Comparison of ENCODE assay signal across 16 mouse cellular contexts in genomic region chr9:43541234-43541633, GRCm38 (mm10).
DNase-seq lines count a peak whose midpoint lies in the region; ATAC-seq and TF ChIP-seq lines count a peak whose summit lies in the region.
"Had no signal": no experiment of that assay in that cellular context is flagged by ENCODE, and none has a peak within 500 bp of the region (broad histone marks: within the 10 kb centered on the region; RNA-seq: fewer than 3 reads in every experiment).

No protein-coding gene starts in this region.

- 50% methylated on average over 8 of the region's 8 CpGs for WGBS in heart, adult 2 months
- 68% methylated on average over 8 of the region's 8 CpGs for WGBS in heart, embryonic 12.5 days

- no peak overlapping the region for H3K4me2 ChIP-seq in heart, embryonic 12.5 days
- H3K4me2 ChIP-seq: forebrain, embryonic 12.5 days; hindbrain, embryonic 13.5 days; liver, embryonic 11.5 days; neural tube, embryonic 12.5 days had no signal

- H3K36me3 ChIP-seq in heart, adult 2 months (ENCODE audit: control insufficient read depth, insufficient read depth, low read length): no peaks in the 10 kb centered on the region
- no peaks in the 10 kb centered on the region for H3K36me3 ChIP-seq in heart, embryonic 12.5 days
- H3K36me3 ChIP-seq: forebrain, embryonic 12.5 days; hindbrain, embryonic 13.5 days; neural tube, embryonic 12.5 days had no signal

- H3K79me2 ChIP-seq in heart, adult 2 months (replicated peaks; ENCODE audit: control insufficient read depth, insufficient read depth, low read length): no peaks in the 10 kb centered on the region

- ATAC-seq in heart, embryonic 12.5 days (ENCODE audit: insufficient number of reproducible peaks, low FRiP score): no peak
- ATAC-seq in inflammation-experienced regulatory T-cells, adult 6 months: no peak
- ATAC-seq: intestine, postnatal 0 days had no signal

- peaks cover 4% of the 10 kb centered on the region; the same call in 1 of the 2 replicates for H3K4me1 ChIP-seq in heart, adult 2 months (ENCODE audit: control insufficient read depth, insufficient read depth, low read length)
- H3K4me1 ChIP-seq in heart, embryonic 12.5 days (replicated peaks): peaks cover 9% of the 10 kb centered on the region
- H3K4me1 ChIP-seq: neural tube, embryonic 12.5 days had no signal

- no peak for TF ChIP-seq CTCF in heart, adult 2 months (IDR thresholded peaks at IDR 0.05)

- H3K27ac ChIP-seq in heart, adult 2 months: no peak overlapping the region
- no peak overlapping the region for H3K27ac ChIP-seq in heart, embryonic 12.5 days (ENCODE audit: poor library complexity, severe bottlenecking)
- H3K27ac ChIP-seq: forebrain, embryonic 12.5 days; hindbrain, embryonic 13.5 days; neural tube, embryonic 12.5 days had no signal

- H3K4me3 ChIP-seq in heart, adult 2 months: no peak overlapping the region
- H3K4me3 ChIP-seq in heart, embryonic 12.5 days: no peak overlapping the region
- H3K4me3 ChIP-seq: forebrain, embryonic 12.5 days; hindbrain, embryonic 13.5 days; neural tube, embryonic 12.5 days had no signal

- H3K9ac ChIP-seq in heart, adult 2 months (ENCODE audit: low read depth, low read length): no peak overlapping the region
- H3K9ac ChIP-seq in heart, embryonic 12.5 days: no peak overlapping the region
- H3K9ac ChIP-seq: forebrain, embryonic 12.5 days; hindbrain, embryonic 13.5 days; neural tube, embryonic 12.5 days had no signal

- H3K27me3 ChIP-seq in heart, adult 2 months (ENCODE audit: control insufficient read depth, insufficient read depth, low read length): no peaks in the 10 kb centered on the region
- no peaks in the 10 kb centered on the region for H3K27me3 ChIP-seq in heart, embryonic 12.5 days (replicated peaks)
- H3K27me3 ChIP-seq: forebrain, embryonic 12.5 days; hindbrain, embryonic 13.5 days; neural tube, embryonic 12.5 days had no signal

- intact Hi-C loops in heart, adult 2 months (cut with DNase I): loop anchor here (10.0 kb wide), 1 partner anchor 134 kb away; no protein-coding TSS in a partner anchor

- no peaks in the 10 kb centered on the region for H3K9me3 ChIP-seq in heart, embryonic 12.5 days (replicated peaks)
- H3K9me3 ChIP-seq: forebrain, embryonic 12.5 days; hindbrain, embryonic 13.5 days; neural tube, embryonic 12.5 days had no signal

- TF ChIP-seq POLR2A in heart, adult 2 months (IDR thresholded peaks at IDR 0.05; ENCODE audit: insufficient read depth, low read depth, low read length): no peak

- peak; percentile 51; the same call in 1 of the 2 replicates for TF ChIP-seq EP300 in heart, adult 2 months (IDR thresholded peaks at IDR 0.05; ENCODE audit: insufficient read depth, low read depth, low read length)

- DNase-seq in adrenal gland, adult 2 months: peak; percentile 37
- no peak for DNase-seq in adrenal gland, adult 8-10 months
- DNase-seq in heart, adult 2 months: peak; percentile 48 to 74
- DNase-seq in adipocyte (ENCODE audit: low spot score): peak; percentile 11
- peak; percentile 81 for DNase-seq in kidney, adult 9 months
- DNase-seq in retina, postnatal 1 day: no peak
- DNase-seq: cerebellum, adult 8-10 months; embryo, embryonic 11 days; thymus, adult 2 months had no signal

Comparison
In these comparisons a context has a peak if more than half of its experiments do, and no peak if none do; other contexts are left out.
1. DNase-seq: peak in adrenal gland, adult 2 months (single experiment), heart, adult 2 months (2 of 2), adipocyte (single experiment) and kidney, adult 9 months (single experiment); none in adrenal gland, adult 8-10 months (single experiment) and retina, postnatal 1 day (single experiment).